Mouse (Mus musculus) layer of hippocampus, postnatal 14 days (tissue): ENCODE results near the gene Mettl5. TPM values are rescaled to one million over a fixed set of nuclear protein-coding genes. Genes with fewer than 3 reads are reported as not detected.
"Not testable (repeated sequence)": the region's sequence is repeated elsewhere in the genome, so short reads cannot be mapped to it uniquely, and the experiment has no call there.

Source experiments
- DNase-seq, 2 experiments: peaks; one replicate each; pipeline ENCODE4 v3.0.0; 2021 to 2022; ENCODE audit warnings: low spot score in 2 of 2, mixed read lengths in 1 of 2
- long read RNA-seq, 2 experiments: library from polyadenylated mRNA; stranded (forward); transcript quantifications; one replicate each; pipeline ENCODE4 v2.0.0; 2021
- total RNA-seq, 2 experiments: library from RNA; stranded (reverse); gene quantifications; 2 replicates each; pipeline ENCODE4 v1.2.3; 2021

Gene Mettl5
- 10 to 100 TPM; 13.4 to 16.6 TPM for total RNA-seq
- long read RNA-seq, experiment 1, partial matches to known transcripts: 2 of 6 reads
- long read RNA-seq, experiment 1, other reads (novel, unspliced or antisense): 1 of 6 reads
- long read RNA-seq, experiment 2, transcript Mettl5-201 (7 exons, 968 nt): major isoform, 8 of 12 reads
- long read RNA-seq, experiment 2, partial matches to known transcripts: 0 of 12 reads
- long read RNA-seq, experiment 2, other reads (novel, unspliced or antisense): 1 of 12 reads

DNA sequence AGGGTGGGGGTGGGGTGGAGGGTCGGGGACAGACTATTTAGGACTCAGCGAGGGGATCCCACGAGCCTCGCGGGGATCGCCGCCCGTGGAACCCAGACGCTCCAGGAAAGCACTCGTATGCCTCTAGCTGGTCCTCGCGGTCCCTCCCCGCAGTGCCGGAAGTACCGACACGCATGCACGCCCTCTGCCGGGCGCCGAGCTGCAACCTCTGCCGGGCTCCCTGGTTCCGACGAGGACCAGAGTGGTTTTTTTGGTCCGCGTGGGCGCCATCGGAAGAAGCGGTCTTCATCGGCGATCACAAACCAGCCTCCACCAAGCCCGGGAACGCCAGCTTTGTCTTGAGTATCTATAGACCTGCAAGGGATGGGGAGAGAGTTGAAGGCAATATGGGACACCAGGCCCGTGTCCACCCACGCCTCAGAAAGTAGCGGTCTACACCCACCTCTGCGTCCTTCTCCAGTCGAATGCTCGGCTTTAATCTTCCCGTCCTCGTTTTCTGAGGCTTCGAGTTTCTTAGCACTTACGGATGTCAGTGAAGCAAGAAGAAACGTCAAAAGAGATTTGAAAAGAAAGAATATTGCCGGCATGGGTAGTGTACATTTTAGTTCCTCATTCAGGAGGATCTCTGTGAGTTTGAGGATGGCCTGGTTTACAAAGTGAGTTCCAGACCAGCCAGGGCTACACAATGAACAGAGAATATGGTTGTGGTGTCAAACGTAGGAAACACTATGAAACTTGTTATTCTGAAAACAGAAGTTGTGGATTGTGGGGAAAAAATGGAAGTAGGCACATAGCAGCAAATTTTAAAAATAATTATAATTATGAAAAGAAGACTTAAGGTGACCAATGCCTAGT is at the start of gene Mettl5:
Mettl5 (minus strand) TSS at position 165 of the 855 bp plus-strand sequence.
- peak; percentile 84 to 88 for DNase-seq

DNA sequence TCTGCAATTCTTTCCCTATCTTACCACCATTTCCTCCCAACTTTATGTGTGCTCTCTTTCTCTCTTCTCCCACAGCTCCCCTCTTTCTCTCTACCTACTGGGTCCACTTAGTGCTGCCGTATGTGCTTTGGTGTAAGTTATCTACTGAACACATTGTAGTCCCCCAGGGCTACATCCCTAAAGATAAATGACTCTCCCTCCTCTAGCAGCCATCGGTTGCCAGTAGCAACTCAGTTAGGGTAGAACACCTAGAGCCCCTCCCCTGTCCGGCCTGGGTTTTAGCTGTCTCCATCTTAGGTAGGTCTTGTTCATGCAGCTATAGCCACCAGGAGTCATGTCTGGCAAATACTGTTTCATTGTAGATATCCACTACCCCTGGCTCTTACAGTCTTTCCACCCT is 39.5 kb upstream of the Mettl5 start:
- no peak for DNase-seq

DNA sequence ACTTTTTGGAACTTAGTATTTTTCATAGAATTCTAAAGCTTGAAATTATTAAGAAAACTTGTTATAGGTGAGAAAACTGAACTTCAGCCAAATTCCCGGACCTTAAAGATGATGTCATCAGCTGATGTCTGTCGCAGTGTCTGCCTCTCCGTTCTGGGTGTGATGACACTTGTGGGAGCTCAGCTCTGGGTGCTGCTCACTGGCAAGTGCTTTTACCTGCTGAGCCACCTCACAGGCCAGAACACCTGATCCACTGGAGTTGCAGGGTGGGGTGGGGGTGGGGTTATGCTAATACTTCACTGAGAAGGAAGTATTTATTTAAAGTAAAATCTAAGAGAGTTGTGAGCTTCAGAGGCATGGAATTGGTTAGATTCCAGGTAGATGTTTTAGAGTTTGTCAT is 31.9 kb upstream of the Mettl5 start:
- no peak for DNase-seq

DNA sequence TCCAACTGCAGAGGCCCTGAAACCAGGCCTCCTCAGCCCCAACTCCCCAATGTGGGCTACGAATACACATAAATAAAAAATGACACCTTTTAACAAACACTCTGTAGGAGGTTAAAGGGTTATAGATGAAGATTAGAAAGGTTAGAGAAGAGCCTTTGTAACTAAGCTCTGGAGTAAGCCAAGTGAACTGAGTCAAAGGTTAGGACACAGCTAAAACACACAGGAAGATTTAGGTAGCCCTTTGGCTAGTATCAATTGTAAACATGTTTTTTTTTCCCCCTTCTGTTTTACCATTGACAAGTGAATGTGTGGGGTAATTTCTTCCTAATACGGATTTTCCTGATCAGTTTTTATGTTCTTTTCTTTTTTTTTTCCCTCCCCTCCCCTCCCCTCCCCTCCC is 27.4 kb upstream of the Mettl5 start:
- no peak for DNase-seq

DNA sequence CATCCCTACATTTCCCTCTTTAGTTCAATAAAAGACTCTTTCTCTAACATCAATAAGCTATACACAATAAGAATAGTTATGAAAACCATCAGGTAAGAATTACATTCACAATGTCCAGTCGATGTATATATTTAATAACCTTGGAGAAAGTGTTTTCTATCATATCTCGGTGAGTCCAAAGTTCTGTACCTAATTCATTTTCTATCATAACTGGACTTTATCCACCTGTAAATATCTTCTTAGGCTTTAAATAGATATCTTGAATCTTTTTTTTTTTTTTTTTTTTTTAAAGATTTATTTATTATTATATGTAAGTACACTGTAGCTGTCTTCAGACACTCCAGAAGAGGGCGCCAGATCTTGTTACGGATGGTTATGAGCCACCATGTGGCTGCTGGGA is 22.0 kb upstream of the Mettl5 start:
- not testable (repeated sequence) for DNase-seq

DNA sequence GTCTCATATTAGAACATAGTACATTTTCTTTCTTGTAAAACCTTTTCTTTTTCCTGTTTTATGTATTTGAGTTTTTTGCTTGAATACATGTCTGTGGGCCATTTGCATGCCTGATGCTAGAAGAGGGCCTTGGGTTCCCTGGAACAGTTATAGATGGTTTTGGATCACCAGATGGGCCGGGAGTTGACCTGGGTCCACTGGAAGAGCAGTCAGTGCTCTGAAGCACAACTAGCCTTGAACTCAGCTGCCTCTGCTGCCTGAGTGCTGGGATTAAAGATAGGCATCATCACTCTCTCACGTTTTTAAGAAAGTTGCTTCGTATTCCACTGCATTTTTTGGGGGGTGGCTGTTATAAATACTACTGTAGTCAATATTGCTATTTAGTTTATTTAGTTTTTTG is 18.1 kb upstream of the Mettl5 start:
- DNase-seq: no peak

DNA sequence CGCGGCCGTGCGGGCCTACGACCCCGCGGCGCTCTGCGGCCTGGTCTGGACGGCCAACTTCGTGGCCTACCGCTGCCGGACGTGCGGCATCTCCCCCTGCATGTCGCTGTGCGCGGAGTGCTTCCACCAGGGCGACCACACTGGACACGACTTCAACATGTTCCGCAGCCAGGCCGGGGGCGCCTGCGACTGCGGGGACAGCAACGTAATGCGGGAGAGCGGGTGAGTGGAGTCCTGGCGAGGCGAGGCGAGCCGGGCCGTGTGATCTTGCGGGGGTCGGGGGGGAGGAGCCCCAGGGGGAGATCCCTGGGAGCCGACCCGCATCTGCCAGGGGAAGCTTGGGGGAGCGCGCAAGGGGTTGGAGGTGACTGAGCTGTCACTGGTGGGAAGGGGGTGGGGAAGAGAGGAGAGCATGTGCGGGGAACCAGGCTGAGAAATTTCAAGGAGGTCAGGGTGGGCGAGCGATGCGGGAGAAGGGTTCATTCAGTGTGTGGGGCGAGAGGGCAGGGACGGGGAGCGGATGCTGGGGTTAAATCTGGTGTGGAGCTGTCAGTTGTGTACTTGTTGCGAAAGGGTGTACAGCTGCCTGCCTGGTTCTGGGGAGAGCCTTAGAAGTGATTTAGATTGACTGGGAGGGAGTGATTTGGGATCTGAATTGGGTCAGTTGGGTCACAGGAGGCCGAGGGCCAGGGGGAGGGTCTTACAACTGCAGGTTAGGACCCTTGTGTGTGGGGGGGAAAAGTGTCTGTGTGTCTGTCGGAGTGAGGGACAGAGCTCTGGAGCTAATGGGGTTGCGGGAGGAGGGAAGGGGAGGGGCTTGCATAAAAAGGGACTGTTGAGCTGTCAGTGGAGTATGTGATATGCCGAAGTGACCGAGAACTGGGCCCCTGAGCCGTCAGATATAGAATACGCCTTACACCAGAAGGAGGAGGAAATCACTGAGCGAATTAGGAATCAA is 12.5 kb upstream of the Mettl5 start:
- DNase-seq: peak; percentile 38 to 67

DNA sequence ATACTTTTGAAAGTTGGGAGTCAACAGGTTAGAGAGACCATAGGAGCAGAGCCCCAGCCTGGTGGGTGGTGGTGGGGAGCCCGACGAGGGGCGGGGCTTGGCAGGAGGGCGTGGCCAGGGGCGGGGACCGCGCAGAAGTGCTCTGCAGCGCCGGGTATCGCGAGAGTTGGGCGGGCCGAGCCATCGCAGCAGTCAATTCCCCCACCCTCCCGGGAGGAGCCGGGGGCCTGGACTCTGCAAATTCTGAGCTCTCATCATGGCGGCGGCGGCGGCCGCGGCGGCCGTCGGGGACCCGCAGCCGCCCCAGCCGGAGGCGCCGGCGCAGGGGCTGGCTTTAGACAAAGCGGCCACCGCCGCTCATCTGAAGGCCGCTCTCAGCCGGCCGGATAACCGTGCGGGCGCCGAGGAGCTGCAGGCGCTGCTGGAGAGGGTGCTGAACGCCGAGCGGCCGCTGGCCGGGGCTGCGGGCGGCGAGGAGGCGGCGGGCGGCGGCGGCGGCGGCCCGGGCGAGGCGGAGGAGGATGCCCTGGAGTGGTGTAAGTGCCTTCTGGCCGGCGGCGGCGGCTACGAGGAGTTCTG is 11.7 kb upstream of the Mettl5 start, which contains the start of gene Ubr3:
Ubr3 (plus strand) TSS at position 208 of the 579 bp plus-strand sequence.
- DNase-seq: peak; percentile 92 to 96

DNA sequence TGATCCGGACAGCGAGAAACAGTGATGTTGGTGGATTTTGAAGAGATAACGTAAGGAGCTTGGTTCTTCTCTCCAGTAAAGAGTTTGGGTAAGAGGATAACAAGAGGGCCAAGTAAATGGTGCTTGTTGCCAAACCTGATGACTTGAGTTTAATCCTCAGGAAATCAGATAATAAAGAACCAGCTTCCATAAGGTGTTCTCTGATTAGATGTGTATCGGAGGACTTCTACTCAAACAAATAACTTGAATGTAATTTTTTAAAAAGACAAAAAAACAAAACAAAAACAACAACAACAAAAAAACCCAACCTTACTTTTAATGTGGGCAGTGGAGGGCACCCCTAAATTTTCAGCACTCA is 10.8 kb upstream of the Mettl5 start:
- no peak for DNase-seq

DNA sequence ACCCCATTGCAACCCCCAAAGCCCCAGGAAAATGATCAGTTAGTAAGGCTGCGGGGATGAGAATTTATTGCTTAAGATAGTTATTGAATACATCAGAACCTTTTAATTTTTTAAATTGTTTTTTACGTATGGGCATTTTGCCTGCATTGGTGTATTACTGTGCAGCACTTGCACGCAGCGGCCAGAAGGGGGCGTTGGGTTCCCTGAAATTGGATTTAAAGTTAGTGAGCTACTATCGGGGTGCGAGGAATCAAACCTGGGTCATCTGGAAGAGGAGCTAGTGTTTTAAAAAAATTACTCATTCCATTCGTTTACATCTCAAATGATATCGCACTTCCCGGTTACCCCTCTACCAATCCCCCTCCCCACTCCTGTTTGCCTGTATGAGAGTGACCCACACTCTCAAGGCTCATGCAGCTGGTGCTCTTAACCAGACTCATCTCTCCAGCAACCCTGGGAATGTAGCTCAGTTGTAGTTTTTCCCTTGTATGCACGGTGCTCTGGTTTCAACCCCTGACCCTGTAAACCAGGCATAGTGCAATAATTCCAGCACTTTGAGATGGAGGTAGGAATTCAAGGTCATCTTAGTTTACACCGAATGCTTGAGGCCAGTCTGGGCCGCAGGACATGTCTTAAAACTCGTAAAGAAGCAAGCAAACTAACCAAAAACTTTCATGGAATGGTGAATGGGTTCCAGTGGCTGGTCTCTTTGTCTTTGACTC is 10.2 kb upstream of the Mettl5 start:
- no peak for DNase-seq

DNA sequence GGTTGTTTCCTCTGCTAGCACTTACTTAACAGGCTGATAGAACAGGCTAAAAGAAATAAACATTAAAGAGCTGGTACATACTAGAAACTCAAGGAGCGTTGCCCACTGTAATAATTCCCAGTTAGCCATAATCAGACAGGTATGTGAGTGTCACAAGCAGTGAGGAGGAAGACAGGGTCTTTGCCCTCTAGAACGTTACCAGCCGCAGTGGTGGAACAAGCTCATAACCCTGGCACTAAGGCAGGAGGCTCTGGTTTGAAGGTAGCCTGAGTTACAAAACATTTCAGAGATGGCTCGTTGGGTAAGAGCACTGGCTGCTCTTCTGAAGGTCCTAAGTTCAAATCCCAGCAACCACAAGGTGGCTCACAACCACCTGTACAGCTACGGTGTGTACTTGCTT is 8.5 kb upstream of the Mettl5 start:
- DNase-seq: no peak

DNA sequence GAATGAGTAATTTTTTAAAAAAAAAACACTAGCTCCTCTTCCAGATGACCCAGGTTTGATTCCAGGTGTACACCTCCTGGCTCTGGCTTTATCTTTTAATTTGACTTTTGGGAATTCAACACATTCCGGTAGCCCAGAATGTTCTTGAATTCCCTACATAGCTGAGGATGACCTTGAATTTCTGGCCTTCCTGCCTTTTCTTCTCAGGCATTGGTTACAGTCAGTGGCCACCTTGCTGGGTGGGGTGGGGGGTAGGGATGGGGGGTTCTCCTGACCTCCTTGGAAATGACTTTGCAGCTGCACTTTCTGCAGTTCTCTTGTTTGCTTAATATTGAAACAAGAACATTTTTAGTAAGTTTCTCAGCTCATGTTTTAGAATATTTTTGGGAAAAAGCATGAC is 7.7 kb upstream of the Mettl5 start:
- no peak for DNase-seq

DNA sequence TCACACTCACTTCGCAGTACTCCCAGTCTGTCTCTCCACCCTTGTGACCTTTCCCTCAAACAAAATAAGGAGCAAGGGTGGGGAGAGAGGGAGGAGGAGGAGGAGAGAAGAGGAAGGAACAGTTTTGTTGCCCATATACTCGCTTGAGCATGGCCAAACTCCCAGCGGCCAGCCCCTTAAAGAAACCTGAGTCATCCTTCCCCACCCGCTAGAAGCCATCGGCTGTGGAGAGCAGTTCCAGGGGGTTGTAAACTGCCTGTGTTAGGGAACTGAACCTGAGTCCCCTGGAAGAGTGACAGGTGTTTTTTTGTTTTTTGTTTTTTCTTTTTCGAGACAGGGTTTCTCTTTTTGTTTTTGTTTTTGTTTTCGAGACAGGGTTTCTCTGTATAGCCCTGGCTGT is 5.4 kb upstream of the Mettl5 start:
- no peak for DNase-seq

DNA sequence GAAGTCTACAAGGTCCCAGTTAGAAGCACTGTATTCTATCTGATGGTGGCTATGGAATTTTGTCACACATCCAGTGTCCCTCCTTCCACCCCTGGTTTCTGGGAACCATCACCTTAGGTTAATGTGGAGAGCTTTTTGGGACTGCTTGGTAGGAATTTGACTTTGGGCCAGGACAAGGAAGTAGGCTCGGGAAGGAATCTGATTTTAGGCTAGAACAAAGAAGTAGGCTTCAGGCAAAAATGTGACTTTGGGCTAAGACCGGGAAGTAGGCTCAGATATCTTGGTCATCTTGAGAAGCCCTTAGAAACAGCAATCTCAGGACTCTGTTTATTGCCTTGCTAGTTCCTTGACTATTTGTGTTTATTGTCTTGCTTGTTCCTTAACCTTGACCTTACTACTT is 3.5 kb upstream of the Mettl5 start:
- no peak for DNase-seq

DNA sequence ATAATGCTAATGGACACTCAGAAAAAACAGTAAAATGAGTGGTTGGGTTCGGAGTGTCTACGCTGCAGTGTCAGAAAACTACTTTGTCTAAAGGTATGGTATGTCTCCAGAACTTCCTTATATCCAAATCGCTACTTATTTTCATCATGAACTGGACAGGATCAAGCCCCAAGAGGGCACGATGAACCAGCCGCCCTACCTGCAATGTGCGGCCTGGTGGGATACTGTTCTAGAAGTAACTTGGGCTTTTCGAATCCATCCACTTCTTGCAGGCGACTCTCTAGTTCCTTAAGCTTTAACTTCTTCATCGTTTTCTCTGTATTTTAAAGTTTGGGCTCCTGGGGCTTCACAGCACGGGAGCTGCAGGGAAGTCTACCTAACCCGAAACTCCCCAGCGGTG is 365 bp downstream of the Mettl5 start:
- DNase-seq: peak in 1 of 2 experiments; percentile 12

DNA sequence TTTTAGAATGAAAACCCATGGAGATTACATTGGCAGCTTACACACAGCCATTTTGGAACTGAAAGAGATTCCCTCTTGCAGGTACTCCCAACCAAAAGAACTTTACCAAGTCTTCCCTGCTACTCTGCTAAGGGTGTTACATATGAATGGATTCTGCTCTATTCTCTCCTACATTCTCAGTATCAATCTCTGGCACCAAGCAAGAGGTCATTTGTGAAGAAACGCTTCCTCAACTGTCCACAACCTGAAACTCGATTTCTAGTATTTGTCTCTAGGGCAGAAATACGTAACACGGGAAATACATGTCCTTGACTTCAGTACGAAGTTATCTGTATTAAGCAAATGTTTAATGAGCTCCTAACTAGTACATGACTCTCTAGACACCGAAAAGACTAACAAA is 834 bp downstream of the Mettl5 start:
- no peak for DNase-seq

DNA sequence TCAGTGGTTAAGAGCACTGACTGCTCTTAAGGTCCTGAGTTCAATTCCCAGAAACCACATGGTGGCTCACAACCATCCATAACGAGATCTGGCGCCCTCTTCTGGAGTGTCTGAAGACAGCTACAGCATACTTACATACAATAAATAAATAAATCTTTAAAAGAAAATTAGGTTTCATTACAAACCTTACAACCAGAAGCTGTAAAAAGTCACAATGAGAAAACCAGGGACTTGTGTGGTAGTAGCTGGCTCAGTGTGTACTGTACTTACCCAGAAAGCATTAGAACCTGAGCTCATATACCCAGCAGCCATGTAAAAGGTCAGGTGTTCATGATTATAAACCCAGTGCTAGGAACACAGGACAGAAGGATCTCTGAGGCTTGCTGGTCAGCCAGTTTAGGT is 1.4 kb downstream of the Mettl5 start:
- DNase-seq: no peak

DNA sequence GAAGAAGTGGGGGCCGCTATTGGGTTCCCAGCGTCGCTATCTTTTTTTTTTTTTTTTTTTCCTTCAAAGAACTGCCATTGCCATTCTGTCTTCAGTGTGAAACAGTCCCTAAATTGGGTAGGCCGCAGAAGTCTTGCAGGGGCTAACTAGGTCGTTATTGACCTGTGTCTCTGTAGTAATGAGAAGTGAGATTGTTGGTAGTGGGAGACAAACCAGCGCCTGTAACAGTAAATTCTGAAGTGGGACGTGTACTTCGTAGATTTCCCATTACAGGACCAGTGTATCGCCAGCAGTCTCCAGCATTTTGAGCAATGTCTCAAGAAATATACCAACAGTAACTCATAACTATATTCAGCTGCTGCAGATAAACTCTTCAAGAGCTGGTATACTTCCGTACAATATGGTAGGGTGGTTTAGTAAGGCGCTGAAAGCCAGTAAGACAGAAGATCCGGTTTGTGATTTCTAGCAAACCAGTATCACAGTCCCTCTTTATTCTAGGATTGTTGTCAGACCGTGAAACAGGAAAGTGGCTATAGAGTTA is 23.2 kb downstream of the Mettl5 start:
- no peak for DNase-seq

DNA sequence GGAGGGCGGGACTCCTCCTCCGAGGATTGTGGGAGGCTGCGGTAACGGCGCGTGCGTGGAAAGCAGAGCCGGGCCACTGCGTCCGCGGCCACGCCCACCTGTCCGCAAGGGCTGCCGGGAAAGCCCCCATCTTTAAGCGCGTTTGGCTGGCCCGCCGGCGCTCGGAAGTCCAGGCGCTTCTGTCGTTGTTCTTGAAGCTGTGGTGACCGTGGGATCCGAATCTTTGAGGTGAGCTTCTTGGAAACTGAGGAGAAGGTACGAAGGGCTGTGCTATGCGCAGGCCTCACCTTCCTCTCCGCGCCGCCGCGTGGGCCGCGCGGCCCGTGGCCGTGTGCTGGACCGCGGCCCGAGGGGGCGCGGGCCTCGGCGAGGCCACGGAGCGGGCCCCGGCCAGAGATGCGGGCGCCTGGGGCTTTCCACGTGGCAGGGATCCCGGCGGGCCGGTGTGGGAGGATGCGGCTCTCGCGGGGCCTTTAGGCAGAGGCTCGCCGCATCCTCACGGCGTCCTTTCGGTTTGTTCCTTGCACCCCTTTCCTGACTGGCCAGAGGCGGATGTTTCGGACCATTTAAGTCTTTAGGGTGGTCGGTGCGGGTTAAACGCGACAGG is 23.8 kb downstream of the Mettl5 start, which contains the start of gene Ssb:
Ssb (plus strand) TSS at position 78 of the 607 bp plus-strand sequence.
- peak; percentile 88 to 94 for DNase-seq
